Mouse (Mus musculus): ENCODE data around the gene Ift140. TPM values are rescaled to one million over a fixed set of nuclear protein-coding genes. Genes with fewer than 3 reads are reported as not detected.

The Ift140 gene
- polyA plus RNA-seq, 1 experiment from 2014 or later: 13.9 TPM

DNA sequence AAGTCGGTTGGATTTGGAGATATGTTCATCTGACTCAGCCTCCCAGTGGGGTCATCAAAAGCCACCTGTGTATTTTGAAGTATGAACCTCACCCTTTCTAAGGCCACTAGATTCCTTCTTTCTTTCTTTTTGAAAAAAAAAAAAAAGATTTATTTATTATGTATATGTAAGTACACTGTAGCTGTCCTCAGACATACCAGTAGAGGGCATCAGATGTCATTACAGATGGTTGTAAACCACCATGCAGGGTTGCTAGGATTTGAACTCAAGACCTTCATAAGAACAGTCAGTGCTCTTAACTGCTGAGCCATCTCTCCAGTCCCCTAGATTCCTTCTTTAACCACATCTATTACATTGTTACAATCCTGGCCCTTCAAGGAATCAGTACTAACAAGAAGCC, 114.2 kb downstream of the Ift140 start:
- no peaks in the 10 kb centered on the region for H3K27me3 ChIP-seq (replicated peaks; ENCODE audit: control insufficient read depth, insufficient read depth, low read length)
- 92% methylated on average over 1 of the region's 1 CpGs for WGBS
- DNase-seq (ENCODE audit: low spot score): no peak

DNA sequence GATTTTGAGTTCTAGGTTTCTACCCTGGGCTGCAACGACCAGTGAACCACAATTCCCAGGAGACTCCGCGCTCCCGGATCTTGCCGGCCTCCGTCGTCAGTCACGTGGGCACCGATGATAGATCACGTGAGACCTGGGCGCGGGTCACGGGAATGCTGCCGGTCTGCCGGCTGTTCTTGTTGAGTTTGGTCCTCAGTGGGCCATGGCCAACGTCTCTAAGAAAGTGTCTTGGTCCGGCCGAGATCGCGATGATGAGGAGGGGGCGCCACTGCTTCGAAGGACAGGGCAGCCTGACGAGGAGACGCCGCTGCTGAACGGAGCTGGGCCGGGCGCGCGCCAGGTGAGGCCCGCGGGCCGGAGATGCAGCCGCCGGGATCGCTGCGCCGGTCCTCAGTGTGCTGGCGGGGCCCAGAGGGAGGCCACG, 117.4 kb downstream of the Ift140 start, which contains the start of gene Clcn7:
Gene Clcn7 (plus strand): TSS at position 117 of the 424 bp plus-strand sequence.
- Histone ChIP-seq H3K36me3 (ENCODE audit: control insufficient read depth, insufficient read depth, low read length) (0 out of 2 replicates have a peak, but pooled peaks cover 6% of the 10 kb centered on the region), H3K4me3 (ENCODE audit: low read depth, low read length) (peak within 1 kb of the TSS; percentile 80), H3K27ac (replicated peaks; ENCODE audit: low read depth, low read length) (no peak within 1 kb of the TSS), H3K4me2 (ENCODE audit: low read depth, low read length) (peak within 1 kb of the TSS; percentile 90), H3K27me3 (replicated peaks; ENCODE audit: control insufficient read depth, insufficient read depth, low read length) (no peaks in the 10 kb centered on the region), H3K4me1 (ENCODE audit: control insufficient read depth, insufficient read depth, low read length) (peaks cover 8% of the 10 kb centered on the region), H3K9me3 (ENCODE audit: control insufficient read depth, low read length) (no peaks in the 10 kb centered on the region), H3K9ac (ENCODE audit: low read depth, low read length) (peak within 1 kb of the TSS; percentile 84)
- ATAC-seq (ENCODE audit: low read depth): peak; percentile 96
- DNase-seq (ENCODE audit: low spot score): peak; percentile 98
- under 1% methylated on average over 36 of the region's 40 CpGs for WGBS

More for the DNA sequence above, 114.2 kb downstream of the Ift140 start:
- ATAC-seq (ENCODE audit: low read depth): no peak
- H3K27ac ChIP-seq (replicated peaks; ENCODE audit: low read depth, low read length): no peak overlapping the region
- H3K4me3 ChIP-seq (ENCODE audit: low read depth, low read length): no peak overlapping the region
- H3K4me2 ChIP-seq (ENCODE audit: low read depth, low read length): no peak overlapping the region
- no peak overlapping the region for H3K9ac ChIP-seq (ENCODE audit: low read depth, low read length)
- H3K36me3 ChIP-seq (ENCODE audit: control insufficient read depth, insufficient read depth, low read length): no peaks in the 10 kb centered on the region
- H3K9me3 ChIP-seq (ENCODE audit: control insufficient read depth, low read length): no peaks in the 10 kb centered on the region
- H3K4me1 ChIP-seq (ENCODE audit: control insufficient read depth, insufficient read depth, low read length): peaks cover 8% of the 10 kb centered on the region

DNA sequence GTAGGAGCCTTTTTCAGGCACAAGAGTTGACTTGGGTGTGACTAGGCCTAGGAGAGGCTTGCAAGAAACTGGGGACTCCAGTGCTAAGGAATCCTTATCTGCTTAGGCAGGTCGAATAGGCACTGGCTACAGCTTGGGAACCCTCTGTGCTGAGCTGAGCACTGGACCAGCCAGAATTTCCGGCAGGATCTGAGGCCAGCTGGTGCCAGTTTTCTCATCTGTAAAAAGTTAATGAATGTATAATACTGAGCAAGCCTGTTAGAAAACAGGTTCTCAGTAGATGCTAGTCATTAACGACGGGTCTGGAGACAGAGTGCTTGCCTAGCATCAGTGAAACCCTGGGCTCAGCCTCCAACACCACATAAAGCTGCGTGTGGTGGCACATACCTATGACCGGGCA, 119.7 kb downstream of the Ift140 start:
- Histone ChIP-seq H3K27ac (replicated peaks; ENCODE audit: low read depth, low read length) (no peak overlapping the region), H3K4me2 (ENCODE audit: low read depth, low read length) (no peak overlapping the region), H3K36me3 (ENCODE audit: control insufficient read depth, insufficient read depth, low read length) (0 out of 2 replicates have a peak, but pooled peaks cover 6% of the 10 kb centered on the region), H3K4me3 (ENCODE audit: low read depth, low read length) (no peak overlapping the region), H3K4me1 (ENCODE audit: control insufficient read depth, insufficient read depth, low read length) (peaks cover 8% of the 10 kb centered on the region), H3K9ac (ENCODE audit: low read depth, low read length) (no peak overlapping the region), H3K27me3 (replicated peaks; ENCODE audit: control insufficient read depth, insufficient read depth, low read length) (no peaks in the 10 kb centered on the region), H3K9me3 (ENCODE audit: control insufficient read depth, low read length) (no peaks in the 10 kb centered on the region)
- WGBS: 85% methylated on average over 6 of the region's 6 CpGs
- DNase-seq (ENCODE audit: low spot score): no peak
- ATAC-seq (ENCODE audit: low read depth): no peak

DNA sequence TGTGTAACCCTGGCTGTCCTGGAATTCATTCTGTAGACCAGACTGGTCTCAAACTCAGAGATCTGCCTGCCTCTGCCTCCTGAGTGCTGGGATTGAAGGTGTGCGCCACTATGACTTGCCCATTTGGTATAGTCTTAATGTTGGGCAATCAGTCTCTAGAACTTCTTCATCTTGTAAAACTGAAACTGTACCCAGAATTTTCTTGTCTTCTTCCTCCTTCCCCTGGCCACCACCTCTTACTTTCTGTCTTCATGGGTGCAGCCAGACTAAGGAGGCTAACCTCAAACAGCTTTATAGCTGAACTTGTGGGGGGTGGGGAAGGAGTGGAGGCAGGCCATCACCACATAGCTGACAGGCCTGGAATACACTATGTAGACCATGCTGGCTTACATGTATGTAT, 122.9 kb downstream of the Ift140 start:
- ATAC-seq (ENCODE audit: low read depth) (no peak), DNase-seq (ENCODE audit: low spot score) (no peak)
- H3K27ac ChIP-seq (replicated peaks; ENCODE audit: low read depth, low read length): no peak overlapping the region
- H3K4me3 ChIP-seq (ENCODE audit: low read depth, low read length): no peak overlapping the region
- no peaks in the 10 kb centered on the region for H3K9me3 ChIP-seq (ENCODE audit: control insufficient read depth, low read length)
- 90% methylated on average over 1 of the region's 1 CpGs for WGBS
- H3K9ac ChIP-seq (ENCODE audit: low read depth, low read length): no peak overlapping the region
- H3K4me1 ChIP-seq (ENCODE audit: control insufficient read depth, insufficient read depth, low read length): peaks cover 8% of the 10 kb centered on the region
- H3K27me3 ChIP-seq (replicated peaks; ENCODE audit: control insufficient read depth, insufficient read depth, low read length): no peaks in the 10 kb centered on the region
- no peak overlapping the region for H3K4me2 ChIP-seq (ENCODE audit: low read depth, low read length)
- 0 out of 2 replicates have a peak, but pooled peaks cover 6% of the 10 kb centered on the region for H3K36me3 ChIP-seq (ENCODE audit: control insufficient read depth, insufficient read depth, low read length)

DNA sequence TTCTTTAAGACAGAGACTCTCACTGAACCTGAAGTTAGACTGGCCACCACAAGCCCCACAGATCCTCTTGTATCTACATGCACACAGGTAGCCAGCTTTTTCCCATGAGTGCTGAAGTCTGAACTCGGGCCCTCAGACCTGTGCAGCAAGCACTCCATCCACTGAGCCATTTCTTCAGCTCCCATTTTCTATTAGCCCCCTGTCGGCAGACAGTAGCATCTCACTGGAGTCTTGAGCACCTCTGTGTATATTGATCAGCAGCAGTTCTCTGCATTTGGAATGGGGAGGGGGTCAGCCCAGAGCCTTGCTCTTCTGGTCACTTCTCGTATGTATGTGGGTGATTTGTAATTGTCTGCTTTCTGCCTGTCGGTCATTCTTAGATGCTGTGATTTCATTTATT, 124.1 kb downstream of the Ift140 start:
- WGBS: 72% methylated on average over 4 of the region's 4 CpGs
- DNase-seq (ENCODE audit: low spot score) (no peak), ATAC-seq (ENCODE audit: low read depth) (no peak)

More for the DNA sequence above, 124.1 kb downstream of the Ift140 start:
- Histone ChIP-seq H3K27ac (replicated peaks; ENCODE audit: low read depth, low read length) (no peak overlapping the region), H3K9ac (ENCODE audit: low read depth, low read length) (no peak overlapping the region), H3K4me1 (ENCODE audit: control insufficient read depth, insufficient read depth, low read length) (no peaks in the 10 kb centered on the region), H3K4me3 (ENCODE audit: low read depth, low read length) (no peak overlapping the region), H3K4me2 (ENCODE audit: low read depth, low read length) (no peak overlapping the region), H3K9me3 (ENCODE audit: control insufficient read depth, low read length) (no peaks in the 10 kb centered on the region), H3K36me3 (ENCODE audit: control insufficient read depth, insufficient read depth, low read length) (0 out of 2 replicates have a peak, but pooled peaks cover 8% of the 10 kb centered on the region), H3K27me3 (replicated peaks; ENCODE audit: control insufficient read depth, insufficient read depth, low read length) (no peaks in the 10 kb centered on the region)

Other genes starting within 250 kb of the Ift140 start
- not detected in 2 replicates for gene Meiob, start 211.8 kb upstream of the Ift140 start, polyA plus RNA-seq (2014; fragmentation: Nextera tagmentation; extraction: Ambion mirVana)
- gene Hagh, start 175.9 kb upstream of the Ift140 start, polyA plus RNA-seq (2014; fragmentation: Nextera tagmentation; extraction: Ambion mirVana): 40.6 and 43.3 TPM in 2 replicates
- gene Fahd1, start 165.7 kb upstream of the Ift140 start, polyA plus RNA-seq (2014; fragmentation: Nextera tagmentation; extraction: Ambion mirVana): 16.2 and 20.0 TPM in 2 replicates
- gene Igfals, start 150.1 kb upstream of the Ift140 start, polyA plus RNA-seq (2014; fragmentation: Nextera tagmentation; extraction: Ambion mirVana): 0.22 and 0.51 TPM in 2 replicates
- 47.5 and 48.0 TPM in 2 replicates for gene Nubp2, start 129.7 kb upstream of the Ift140 start, polyA plus RNA-seq (2014; fragmentation: Nextera tagmentation; extraction: Ambion mirVana)
- 40.8 and 41.7 TPM in 2 replicates for gene Spsb3, start 129.4 kb upstream of the Ift140 start, polyA plus RNA-seq (2014; fragmentation: Nextera tagmentation; extraction: Ambion mirVana)
- 23.0 and 24.9 TPM in 2 replicates for gene Eme2, start 121.0 kb upstream of the Ift140 start, polyA plus RNA-seq (2014; fragmentation: Nextera tagmentation; extraction: Ambion mirVana)
- gene Mrps34, start 121.0 kb upstream of the Ift140 start, polyA plus RNA-seq (2014; fragmentation: Nextera tagmentation; extraction: Ambion mirVana): 78.5 and 78.7 TPM in 2 replicates
- gene Nme3, start 119.6 kb upstream of the Ift140 start, polyA plus RNA-seq (2014; fragmentation: Nextera tagmentation; extraction: Ambion mirVana): 37.5 and 46.1 TPM in 2 replicates
- 34.6 and 37.4 TPM in 2 replicates for gene Mapk8ip3, start 79.1 kb upstream of the Ift140 start, polyA plus RNA-seq (2014; fragmentation: Nextera tagmentation; extraction: Ambion mirVana)
- 83.6 and 95.6 TPM in 2 replicates for gene Jpt2, start 55.4 kb upstream of the Ift140 start, polyA plus RNA-seq (2014; fragmentation: Nextera tagmentation; extraction: Ambion mirVana)
- gene Cramp1l, start 297 bp upstream of the Ift140 start, polyA plus RNA-seq (2014; fragmentation: Nextera tagmentation; extraction: Ambion mirVana): 7.1 and 7.7 TPM in 2 replicates
- gene Tmem204, start 67.5 kb downstream of the Ift140 start, polyA plus RNA-seq (2014; fragmentation: Nextera tagmentation; extraction: Ambion mirVana): 22.6 and 23.2 TPM in 2 replicates
- 24.8 and 37.2 TPM in 2 replicates for gene Telo2, start 99.9 kb downstream of the Ift140 start, polyA plus RNA-seq (2014; fragmentation: Nextera tagmentation; extraction: Ambion mirVana)
- gene Ptx4, start 104.7 kb downstream of the Ift140 start, polyA plus RNA-seq (2014; fragmentation: Nextera tagmentation; extraction: Ambion mirVana): 1.8 and 2.9 TPM in 2 replicates
- gene Clcn7, start 117.3 kb downstream of the Ift140 start, polyA plus RNA-seq (2014; fragmentation: Nextera tagmentation; extraction: Ambion mirVana): 21.4 and 22.6 TPM in 2 replicates
- not detected in 2 replicates for gene Ccdc154, start 146.4 kb downstream of the Ift140 start, polyA plus RNA-seq (2014; fragmentation: Nextera tagmentation; extraction: Ambion mirVana)
- 0.25 TPM in 1 of 2 replicates, not detected in the other for gene Gm38655, start 159.4 kb downstream of the Ift140 start, polyA plus RNA-seq (2014; fragmentation: Nextera tagmentation; extraction: Ambion mirVana)
- gene BC003965, start 168.5 kb downstream of the Ift140 start, polyA plus RNA-seq (2014; fragmentation: Nextera tagmentation; extraction: Ambion mirVana): 28.1 and 29.2 TPM in 2 replicates
- 5.6 and 5.8 TPM in 2 replicates for gene Unkl, start 172.3 kb downstream of the Ift140 start, polyA plus RNA-seq (2014; fragmentation: Nextera tagmentation; extraction: Ambion mirVana)
- gene Gnptg, start 224.0 kb downstream of the Ift140 start, polyA plus RNA-seq (2014; fragmentation: Nextera tagmentation; extraction: Ambion mirVana): 32.4 and 34.9 TPM in 2 replicates
- gene Tsr3, start 224.1 kb downstream of the Ift140 start, polyA plus RNA-seq (2014; fragmentation: Nextera tagmentation; extraction: Ambion mirVana): 39.1 and 48.7 TPM in 2 replicates
- gene Baiap3, start 240.3 kb downstream of the Ift140 start, polyA plus RNA-seq (2014; fragmentation: Nextera tagmentation; extraction: Ambion mirVana): 0.42 and 1.1 TPM in 2 replicates